Mouse (Mus musculus) kidney, postnatal 14 days (tissue): ENCODE results near the gene Sds.

Experiments used
- DNase-seq: peaks from one replicate; pipeline ENCODE4 v3.0.0; 2022; ENCODE audit warnings: mixed read lengths

The Sds gene

GRCm38 (mm10) chr5:120516221-120516984, 40.1 kb downstream of the Sds start:
- peak; percentile 69 for DNase-seq

- peak; percentile 31 for DNase-seq
Measured at GRCm38 (mm10) chr5:120517552-120517951, 41.2 kb downstream of the Sds start.

- DNase-seq = peak; percentile 47
Measured at GRCm38 (mm10) chr5:120522649-120523048, 46.3 kb downstream of the Sds start.

GRCm38 (mm10) chr5:120524736-120525135, 48.4 kb downstream of the Sds start:
- DNase-seq = no peak

GRCm38 (mm10) chr5:120525737-120526136, 49.4 kb downstream of the Sds start:
- no peak for DNase-seq

- DNase-seq = no peak
Measured at GRCm38 (mm10) chr5:120526311-120526710, 50.0 kb downstream of the Sds start.

GRCm38 (mm10) chr5:120527296-120527964, 51.1 kb downstream of the Sds start:
- no peak for DNase-seq

- DNase-seq = no peak
Measured at GRCm38 (mm10) chr5:120531631-120532030, 55.3 kb downstream of the Sds start.
